Mouse (Mus musculus) spleen, adult 2 months (tissue): ENCODE measurements around the gene Megf6.

Experiments
- CTCF ChIP-seq: fragments of 200-500 bp; IDR thresholded peaks from 2 replicates; pipeline ENCODE4 v1.5.1; 2011; ENCODE audit warnings: mild to moderate bottlenecking, inconsistent platforms; ENCODE audit not compliant: insufficient read depth, insufficient read length, insufficient replicate concordance; ENCODE audit errors: extremely low read depth
- POLR2A ChIP-seq: fragments of 200-500 bp; IDR thresholded peaks from 2 replicates; pipeline ENCODE4 v1.6.1; 2011; ENCODE audit warnings: low read depth, low read length, inconsistent platforms

DNA sequence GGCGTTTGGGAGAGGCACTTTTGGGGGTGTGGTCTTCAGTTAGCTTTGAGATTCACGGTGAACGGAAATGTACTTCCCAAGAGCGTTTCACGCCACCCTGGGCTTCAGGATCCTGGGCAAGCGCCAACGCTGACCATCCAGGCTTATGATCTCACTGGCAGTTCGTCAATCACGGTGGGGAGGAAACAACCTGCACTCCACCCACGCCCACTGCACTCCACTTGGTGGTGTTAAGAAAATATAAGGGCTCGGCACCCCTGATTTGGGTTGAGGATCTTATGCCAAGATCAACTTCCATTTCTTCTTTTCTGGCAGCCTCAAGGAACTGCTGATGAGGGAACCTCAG, 143.1 kb downstream of the Megf6 start:
- TF ChIP-seq POLR2A: no peak
- TF ChIP-seq CTCF: no peak
